Mouse (Mus musculus) liver, embryonic 11.5 days (tissue): ENCODE results near the gene Tango2. TPM values are rescaled to one million over a fixed set of nuclear protein-coding genes. Genes with fewer than 3 reads are reported as not detected.

Experiments used
- ATAC-seq: fragments of 200-750 bp; cut with Nextera tagmentation; replicated peaks from 2 replicates; pipeline ENCODE4 v1.8.0; 2017; ENCODE audit warnings: moderate number of reproducible peaks, mild to moderate bottlenecking, moderate TSS enrichment, moderate library complexity; ENCODE audit not compliant: low FRiP score
- DNase-seq: peaks from one replicate; pipeline ENCODE4 v3.0.0-alpha.2; 2017; ENCODE audit warnings: low spot score
- H3K27ac ChIP-seq: fragments of 300-500 bp; sonication (generic); 2 replicates; pipeline ENCODE4 v1.5.1; 2014; ENCODE audit warnings: mild to moderate bottlenecking, low read depth, low read length, control low read depth
- H3K27me3 ChIP-seq: fragments of 300-500 bp; sonication (generic); replicated peaks from 2 replicates; pipeline ENCODE4 v1.6.1; 2014; ENCODE audit warnings: low read length, mixed read lengths; ENCODE audit not compliant: control insufficient read depth, insufficient read depth
- H3K36me3 ChIP-seq: fragments of 300-500 bp; sonication (generic); 2 replicates; pipeline ENCODE4 v1.6.1; 2014; ENCODE audit warnings: mild to moderate bottlenecking, low read length, moderate library complexity, mixed read lengths; ENCODE audit not compliant: control insufficient read depth, insufficient read depth
- H3K4me1 ChIP-seq: fragments of 300-500 bp; sonication (generic); replicated peaks from 2 replicates; pipeline ENCODE4 v1.6.1; 2014; ENCODE audit warnings: low read length, mixed read lengths; ENCODE audit not compliant: control insufficient read depth, insufficient read depth
- H3K4me2 ChIP-seq: fragments of 300-500 bp; sonication (generic); 2 replicates; pipeline ENCODE4 v1.6.1; 2014; ENCODE audit warnings: mild to moderate bottlenecking, control low read depth, moderate library complexity
- H3K4me3 ChIP-seq: fragments of 300-500 bp; sonication (generic); 2 replicates; pipeline ENCODE4 v1.5.1; 2014; ENCODE audit warnings: low read depth, low read length, control low read depth
- H3K9ac ChIP-seq: fragments of 300-500 bp; sonication (generic); 2 replicates; pipeline ENCODE4 v1.6.1; 2014; ENCODE audit warnings: low read depth, low read length, control low read depth
- H3K9me3 ChIP-seq: fragments of 300-500 bp; sonication (generic); 2 replicates; pipeline ENCODE4 v1.6.1; 2016; ENCODE audit warnings: low read length, inconsistent platforms, mixed read lengths; ENCODE audit not compliant: control insufficient read depth
- WGBS: fragments of 180-500 bp; shearing (Covaris S2); extraction: QIAGEN DNeasy Blood & Tissue Kit; methylation state at CpG from one replicate; pipeline ENCODE4 v1.1.7; 2014; 5-methylcytosine and 5-hydroxymethylcytosine counted together
- polyA plus RNA-seq: library from polyadenylated mRNA; unstranded; fragments of >200 nt; fragmentation: Nextera tagmentation; extraction: Ambion mirVana; gene quantifications from 2 replicates; pipeline ENCODE4 v1.2.1, GENCODE M21; 2014

The Tango2 gene
- polyA plus RNA-seq, 1 experiment from 2014 or later, result 109 TPM

GRCm38 (mm10) chr16:18385411-18385810 lies 37.5 kb upstream of the Tango2 start:
- Histone ChIP-seq H3K9ac (no peak overlapping the region), H3K27me3 (no peaks in the 10 kb centered on the region), H3K27ac (no peak overlapping the region), H3K4me2 (no peak overlapping the region), H3K9me3 (no peaks in the 10 kb centered on the region), H3K4me1 (peaks cover 31% of the 10 kb centered on the region), H3K36me3 (no peaks in the 10 kb centered on the region), H3K4me3 (no peak overlapping the region)
- no peak for DNase-seq
- no peak for ATAC-seq
- WGBS, result 82% methylated on average over 5 of the region's 5 CpGs

- H3K27me3 ChIP-seq, result no peaks in the 10 kb centered on the region
- WGBS, result 85% methylated on average over 8 of the region's 8 CpGs
- H3K4me3 ChIP-seq, result no peak overlapping the region
- no peak overlapping the region for H3K4me2 ChIP-seq
- peaks cover 31% of the 10 kb centered on the region for H3K4me1 ChIP-seq
- no peak overlapping the region for H3K27ac ChIP-seq
- H3K9me3 ChIP-seq, result no peaks in the 10 kb centered on the region
- H3K9ac ChIP-seq, result no peak overlapping the region
- ATAC-seq, result no peak
- DNase-seq, result no peak
- no peaks in the 10 kb centered on the region for H3K36me3 ChIP-seq
These were observed 36.8 kb upstream of the Tango2 start for GRCm38 (mm10) chr16:18384659-18385058.

DNA sequence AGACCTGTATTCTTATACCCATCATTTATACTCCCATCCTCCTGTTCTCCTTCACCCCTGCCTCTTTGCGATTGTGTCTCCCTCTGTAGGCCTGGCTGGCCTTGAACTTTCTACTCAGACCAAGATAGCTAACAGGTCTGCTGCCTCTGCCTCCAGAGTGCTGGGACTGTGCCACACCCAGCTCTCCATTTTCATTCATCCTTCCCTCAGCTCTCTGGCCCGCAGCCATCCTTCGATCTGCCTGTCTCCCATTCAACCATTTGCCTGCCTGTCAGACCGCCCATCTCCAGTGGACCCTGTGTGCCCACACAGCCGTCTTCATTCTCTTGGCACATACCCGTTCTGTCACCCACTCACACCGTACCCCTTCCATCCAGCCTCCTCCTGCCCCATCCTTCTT lies 36.3 kb upstream of the Tango2 start:
- no peak for DNase-seq
- H3K36me3 ChIP-seq, result no peaks in the 10 kb centered on the region
- peaks cover 28% of the 10 kb centered on the region for H3K4me1 ChIP-seq

GRCm38 (mm10) chr16:18383756-18384155 lies 35.9 kb upstream of the Tango2 start:
- WGBS, result 31% methylated on average over 3 of the region's 3 CpGs
- H3K9ac ChIP-seq, result no peak overlapping the region
- no peak overlapping the region for H3K27ac ChIP-seq
- no peak overlapping the region for H3K4me3 ChIP-seq
- H3K4me1 ChIP-seq, result peaks cover 24% of the 10 kb centered on the region
- no peaks in the 10 kb centered on the region for H3K36me3 ChIP-seq
- no peaks in the 10 kb centered on the region for H3K27me3 ChIP-seq
- H3K4me2 ChIP-seq, result no peak overlapping the region
- no peak for DNase-seq
- no peaks in the 10 kb centered on the region for H3K9me3 ChIP-seq
- no peak for ATAC-seq

More for the DNA sequence above, 36.3 kb upstream of the Tango2 start:
- ATAC-seq, result no peak
- Histone ChIP-seq H3K4me3 (no peak overlapping the region), H3K27me3 (no peaks in the 10 kb centered on the region), H3K9me3 (no peaks in the 10 kb centered on the region), H3K27ac (no peak overlapping the region), H3K9ac (no peak overlapping the region), H3K4me2 (no peak overlapping the region)
- 82% methylated on average over 7 of the region's 7 CpGs for WGBS

GRCm38 (mm10) chr16:18383045-18383726 lies 35.3 kb upstream of the Tango2 start:
- no peaks in the 10 kb centered on the region for H3K36me3 ChIP-seq
- no peak overlapping the region for H3K4me2 ChIP-seq
- no peaks in the 10 kb centered on the region for H3K27me3 ChIP-seq
- ATAC-seq, result no peak
- H3K27ac ChIP-seq, result no peak overlapping the region
- peaks cover 18% of the 10 kb centered on the region for H3K4me1 ChIP-seq
- WGBS, result 76% methylated on average over 9 of the region's 9 CpGs
- H3K9ac ChIP-seq, result no peak overlapping the region
- no peak for DNase-seq
- H3K9me3 ChIP-seq, result no peaks in the 10 kb centered on the region
- H3K4me3 ChIP-seq, result no peak overlapping the region

DNA sequence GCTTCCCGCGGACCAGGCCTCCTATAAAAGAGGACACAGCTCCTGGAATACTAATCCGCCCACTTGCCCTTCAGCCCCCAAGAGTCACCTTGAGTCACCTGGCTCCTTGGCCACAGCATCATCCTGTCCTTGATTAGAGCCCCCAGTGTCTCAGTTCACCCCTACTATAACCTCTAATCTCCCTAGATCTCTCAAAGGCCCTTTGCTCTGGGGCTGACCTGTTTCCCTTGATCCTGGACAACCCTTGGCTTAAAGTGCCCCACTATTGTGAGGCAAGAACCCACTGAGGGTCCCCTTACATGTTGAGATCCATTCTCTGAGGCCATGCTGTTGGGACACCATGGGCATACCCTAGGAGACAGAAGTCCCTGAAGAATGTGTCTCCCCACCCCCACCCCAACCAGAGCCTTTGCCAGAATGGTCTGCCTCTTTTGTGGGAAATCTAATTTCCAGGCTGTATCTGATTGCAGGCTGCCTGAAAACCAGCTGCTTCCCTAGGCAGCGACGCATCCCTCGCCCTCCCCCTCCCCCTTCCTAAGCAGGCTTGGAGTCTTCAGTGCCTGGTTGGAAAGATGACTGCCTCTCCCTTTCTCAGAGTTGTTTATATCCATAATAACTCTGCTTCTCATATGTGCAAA lies 33.8 kb upstream of the Tango2 start:
- H3K4me3 ChIP-seq, result no peak overlapping the region
- H3K9ac ChIP-seq, result no peak overlapping the region
- H3K27me3 ChIP-seq, result no peaks in the 10 kb centered on the region
- H3K36me3 ChIP-seq, result no peaks in the 10 kb centered on the region
- no peak overlapping the region for H3K4me2 ChIP-seq
- 75% methylated on average over 6 of the region's 6 CpGs for WGBS
- ATAC-seq, result no peak
- no peaks in the 10 kb centered on the region for H3K9me3 ChIP-seq
- DNase-seq, result no peak
- peaks cover 13% of the 10 kb centered on the region for H3K4me1 ChIP-seq
- H3K27ac ChIP-seq, result no peak overlapping the region

DNA sequence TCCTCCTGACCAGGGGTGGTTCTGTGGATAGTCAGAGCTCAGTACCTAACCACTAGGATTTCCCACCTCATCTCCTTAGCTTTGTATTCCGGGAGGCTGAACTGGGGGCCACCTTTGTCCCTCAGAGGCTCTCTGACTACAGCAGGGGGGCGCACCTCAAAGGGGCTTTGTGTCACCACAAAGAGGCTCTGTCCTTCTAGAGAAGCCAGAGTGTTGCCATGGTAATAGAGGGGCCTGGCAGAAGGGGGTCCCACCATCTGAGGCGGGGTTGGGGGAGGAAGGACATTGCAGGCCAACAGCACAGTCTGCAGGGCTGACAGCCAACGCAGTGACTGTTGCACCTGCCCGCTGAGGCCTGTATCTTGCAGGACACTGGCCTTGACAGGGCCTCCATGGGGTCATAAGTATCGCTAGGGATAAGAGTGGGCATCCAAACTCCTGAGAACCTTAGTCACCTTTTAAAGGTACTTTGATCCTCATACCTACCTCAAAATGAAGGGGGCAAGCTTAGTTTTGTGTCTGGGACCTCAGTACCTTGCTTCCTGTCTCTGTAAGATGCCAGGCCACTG lies 32.7 kb upstream of the Tango2 start:
- no peak for DNase-seq
- no peak overlapping the region for H3K4me2 ChIP-seq
- H3K9me3 ChIP-seq, result no peaks in the 10 kb centered on the region
- WGBS, result 69% methylated on average over 6 of the region's 6 CpGs
- H3K4me3 ChIP-seq, result no peak overlapping the region
- no peaks in the 10 kb centered on the region for H3K36me3 ChIP-seq
- no peaks in the 10 kb centered on the region for H3K27me3 ChIP-seq
- H3K4me1 ChIP-seq, result peaks cover 17% of the 10 kb centered on the region
- no peak overlapping the region for H3K27ac ChIP-seq
- no peak for ATAC-seq
- no peak overlapping the region for H3K9ac ChIP-seq

DNA sequence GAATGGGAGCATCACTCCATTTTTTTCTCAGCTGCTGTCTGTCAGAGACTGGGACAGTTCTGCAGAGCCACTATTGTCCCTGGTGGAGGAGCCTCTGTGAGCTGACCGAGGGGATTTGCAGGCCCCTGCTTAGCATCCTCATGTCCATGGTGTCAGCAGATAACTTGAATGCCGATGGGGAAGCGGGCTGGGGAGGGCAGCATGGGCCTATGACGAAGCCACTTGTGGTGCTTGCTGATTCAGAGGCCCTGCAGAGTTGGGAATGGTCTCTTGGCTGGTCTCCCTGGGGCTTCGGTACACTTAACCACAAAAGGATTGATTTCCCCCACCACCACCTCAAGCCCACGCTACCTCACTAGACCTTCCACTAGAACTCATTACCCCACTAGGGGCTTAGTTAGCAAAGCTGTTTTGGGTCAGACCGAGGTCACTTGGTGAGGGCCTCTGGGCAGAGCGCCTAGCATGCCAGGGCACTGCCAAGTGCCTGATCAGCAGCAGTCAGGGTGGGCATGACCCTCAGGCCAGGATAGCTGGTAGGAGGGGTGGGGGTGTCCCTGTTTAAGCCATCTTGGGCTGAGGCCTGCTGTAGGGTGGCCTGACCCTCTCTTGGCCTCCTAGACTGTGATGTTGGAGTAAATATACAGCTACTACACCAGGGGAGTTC lies 31.6 kb upstream of the Tango2 start:
- no peaks in the 10 kb centered on the region for H3K27me3 ChIP-seq
- 75% methylated on average over 8 of the region's 8 CpGs for WGBS
- H3K9me3 ChIP-seq, result no peaks in the 10 kb centered on the region
- no peak overlapping the region for H3K9ac ChIP-seq
- H3K4me1 ChIP-seq, result peaks cover 17% of the 10 kb centered on the region
- no peaks in the 10 kb centered on the region for H3K36me3 ChIP-seq
- ATAC-seq, result no peak
- DNase-seq, result no peak
- H3K4me3 ChIP-seq, result no peak overlapping the region
- no peak overlapping the region for H3K4me2 ChIP-seq
- H3K27ac ChIP-seq, result no peak overlapping the region
